Mouse (Mus musculus) C2C12 (cell line): ENCODE data around the gene Msl2. TPM values are rescaled to one million over a fixed set of nuclear protein-coding genes. Genes with fewer than 3 reads are reported as not detected.

ENCODE experiments used
- H3K27me3 ChIP-seq: one replicate; pipeline ENCODE4 v1.6.1; 2011; ENCODE audit not compliant: control insufficient read depth, insufficient read depth, insufficient read length
- H3K36me3 ChIP-seq: one replicate; pipeline ENCODE4 v1.6.1; 2011; ENCODE audit not compliant: control insufficient read depth, insufficient read depth
- H3K4me3 ChIP-seq: one replicate; pipeline ENCODE4 v1.5.1; 2011; ENCODE audit warnings: mild to moderate bottlenecking, control low read depth; ENCODE audit not compliant: poor library complexity, insufficient read depth, severe bottlenecking
- H3K79me2 ChIP-seq: one replicate; pipeline ENCODE4 v1.6.1; 2011; ENCODE audit not compliant: control insufficient read depth, insufficient read depth
- H3K79me3 ChIP-seq: one replicate; pipeline ENCODE4 v1.6.1; 2011; ENCODE audit warnings: low read depth, control low read depth
- H3ac ChIP-seq: one replicate; pipeline ENCODE3; 2011; ENCODE audit warnings: low read depth; ENCODE audit not compliant: control insufficient read depth, insufficient read length
- CEBPB ChIP-seq: IDR thresholded peaks from one replicate; pipeline ENCODE4 v1.6.1; 2011; ENCODE audit warnings: low read depth, mild to moderate bottlenecking, control low read depth, moderate library complexity
- CTCF ChIP-seq: IDR thresholded peaks from one replicate; pipeline ENCODE4 v1.5.1; 2011; ENCODE audit not compliant: control insufficient read depth, insufficient read depth, insufficient read length
- FOSL1 ChIP-seq: IDR thresholded peaks from one replicate; pipeline ENCODE4 v1.8.0; 2011; ENCODE audit warnings: mild to moderate bottlenecking, low read length; ENCODE audit not compliant: poor library complexity, insufficient read depth, severe bottlenecking
- MAX ChIP-seq: IDR thresholded peaks from one replicate; pipeline ENCODE4 v1.6.1; 2011; ENCODE audit warnings: mild to moderate bottlenecking, control low read depth
- MYOD1 ChIP-seq: IDR thresholded peaks from one replicate; pipeline ENCODE4 v1.6.1; 2011; ENCODE audit warnings: low read depth; ENCODE audit not compliant: control insufficient read depth, insufficient read length
- MYOG ChIP-seq: IDR thresholded peaks from one replicate; pipeline ENCODE4 v1.6.1; 2011; ENCODE audit not compliant: control insufficient read depth, insufficient read length; ENCODE audit errors: extremely low read depth
- USF1 ChIP-seq: IDR thresholded peaks from one replicate; pipeline ENCODE4 v1.6.1; 2011; ENCODE audit warnings: low read depth, mild to moderate bottlenecking, control low read depth, moderate library complexity
- polyA plus RNA-seq: library from polyadenylated mRNA; unstranded; fragments of >200 nt; fragmentation: generic; extraction: Trizol; gene quantifications from one replicate; pipeline ENCODE4 v1.2.1, GENCODE M21; 2012; ENCODE audit warnings: missing spikeins

Msl2 gene
- polyA plus RNA-seq, 1 experiment = 7.6 TPM

GRCm38 (mm10) chr9:101104931-101105330, 31.0 kb downstream of the Msl2 start:
- no peak overlapping the region for H3K4me3 ChIP-seq
- peaks cover 40% of the 10 kb centered on the region for H3K79me2 ChIP-seq
- no peaks in the 10 kb centered on the region for H3K27me3 ChIP-seq
- peaks cover 33% of the 10 kb centered on the region for H3K79me3 ChIP-seq
- no peak for TF ChIP-seq MYOG
- no peak for TF ChIP-seq CTCF
- no peak for TF ChIP-seq CEBPB
- TF ChIP-seq MYOD1 = no peak
- TF ChIP-seq MAX = no peak
- TF ChIP-seq USF1 = no peak
- TF ChIP-seq FOSL1 = no peak
- H3ac ChIP-seq = no peak overlapping the region
- H3K36me3 ChIP-seq = peaks cover 54% of the 10 kb centered on the region

- peaks cover 25% of the 10 kb centered on the region for H3K79me3 ChIP-seq
- peaks cover 32% of the 10 kb centered on the region for H3K79me2 ChIP-seq
- H3K27me3 ChIP-seq = no peaks in the 10 kb centered on the region
- no peak overlapping the region for H3ac ChIP-seq
- TF ChIP-seq CTCF (no peak), MYOG (no peak), FOSL1 (no peak), MYOD1 (no peak), CEBPB (no peak), USF1 (no peak), MAX (no peak)
- H3K36me3 ChIP-seq = peaks cover 50% of the 10 kb centered on the region
- no peak overlapping the region for H3K4me3 ChIP-seq
Observed at GRCm38 (mm10) chr9:101105735-101106134, 31.8 kb downstream of the Msl2 start.

DNA sequence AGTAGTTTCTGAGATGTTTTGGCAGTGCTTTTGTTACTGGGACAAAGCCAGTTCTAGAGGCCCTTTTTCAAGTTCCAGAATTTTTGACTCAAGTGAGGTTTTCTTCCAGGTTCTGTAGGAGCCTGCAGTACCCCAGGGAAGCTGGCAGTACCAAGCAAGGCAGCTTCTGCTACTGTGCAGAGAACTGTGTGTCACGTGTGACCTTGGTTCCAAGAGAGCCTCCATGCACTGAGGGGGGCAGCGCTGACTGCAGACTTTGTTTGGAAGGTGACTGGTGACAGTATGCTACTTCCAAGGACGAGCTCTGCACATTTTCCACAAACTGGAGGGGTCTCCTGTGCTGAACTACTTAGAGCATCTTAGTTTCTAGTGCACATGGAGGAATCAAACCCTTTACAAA, 33.5 kb downstream of the Msl2 start:
- TF ChIP-seq FOSL1 (no peak), USF1 (no peak), MYOD1 (no peak), CTCF (no peak), MYOG (no peak), CEBPB (no peak)
- no peak overlapping the region for H3ac ChIP-seq
- H3K36me3 ChIP-seq = peaks cover 36% of the 10 kb centered on the region
- H3K27me3 ChIP-seq = no peaks in the 10 kb centered on the region
- peaks cover 13% of the 10 kb centered on the region for H3K79me3 ChIP-seq
- H3K4me3 ChIP-seq = no peak overlapping the region
- peaks cover 15% of the 10 kb centered on the region for H3K79me2 ChIP-seq

- TF ChIP-seq CTCF (no peak), USF1 (no peak), MAX (no peak), CEBPB (no peak), MYOD1 (no peak), FOSL1 (no peak), MYOG (no peak)
- H3K79me2 ChIP-seq = no peaks in the 10 kb centered on the region
Observed at GRCm38 (mm10) chr9:101110013-101110412, 36.1 kb downstream of the Msl2 start.

DNA sequence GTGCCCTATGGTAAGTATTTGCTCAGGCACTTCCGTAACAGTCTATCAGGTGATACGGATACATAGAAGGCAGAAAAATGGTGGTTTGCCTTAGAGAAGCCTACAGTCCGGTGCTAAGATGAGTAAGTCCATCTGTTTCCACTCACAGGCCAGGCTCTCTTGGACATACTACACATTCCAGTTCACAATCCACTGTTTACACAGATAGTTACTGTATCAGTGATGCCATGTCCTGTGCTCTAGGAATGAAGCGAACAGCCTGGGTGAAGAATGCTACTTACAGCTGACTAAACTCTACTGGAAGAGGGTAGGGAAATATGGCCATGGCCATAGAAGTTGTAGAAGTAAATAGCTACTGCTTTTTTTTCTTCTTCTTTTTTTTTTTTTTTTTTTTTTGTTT, 39.4 kb downstream of the Msl2 start:
- H3K4me3 ChIP-seq = no peak overlapping the region
- no peak for TF ChIP-seq USF1
- TF ChIP-seq MYOD1 = no peak
- TF ChIP-seq MAX = no peak
- no peak for TF ChIP-seq MYOG
- TF ChIP-seq CEBPB = no peak
- no peak overlapping the region for H3ac ChIP-seq
- peaks cover 10% of the 10 kb centered on the region for H3K36me3 ChIP-seq
- H3K27me3 ChIP-seq = no peaks in the 10 kb centered on the region
- no peaks in the 10 kb centered on the region for H3K79me3 ChIP-seq
- no peaks in the 10 kb centered on the region for H3K79me2 ChIP-seq

More at GRCm38 (mm10) chr9:101110013-101110412, 36.1 kb downstream of the Msl2 start:
- H3K27me3 ChIP-seq = no peaks in the 10 kb centered on the region
- H3K36me3 ChIP-seq = peaks cover 24% of the 10 kb centered on the region
- H3K79me3 ChIP-seq = no peaks in the 10 kb centered on the region
- no peak overlapping the region for H3K4me3 ChIP-seq
- no peak overlapping the region for H3ac ChIP-seq

GRCm38 (mm10) chr9:101114182-101114884, 40.4 kb downstream of the Msl2 start:
- Histone ChIP-seq H3K27me3 (no peaks in the 10 kb centered on the region), H3K79me3 (no peaks in the 10 kb centered on the region), H3K36me3 (peaks cover 4% of the 10 kb centered on the region), H3ac (no peak overlapping the region), H3K79me2 (no peaks in the 10 kb centered on the region), H3K4me3 (no peak overlapping the region)
- no peak for TF ChIP-seq USF1
- TF ChIP-seq FOSL1 = no peak
- TF ChIP-seq CTCF = no peak
- no peak for TF ChIP-seq CEBPB
- no peak for TF ChIP-seq MYOG
